Mouse (Mus musculus): ENCODE results near the gene Sae1. TPM values are rescaled to one million over a fixed set of nuclear protein-coding genes. Genes with fewer than 3 reads are reported as not detected.

The Sae1 gene
- total RNA-seq (2015), result 49.1 and 55.1 TPM in 2 replicates
- 267 and 278 TPM in 2 replicates for total RNA-seq (2017)

GRCm38 (mm10) chr7:16387160-16388041, at the start of gene Sae1:
Gene Sae1 (minus strand): TSS chr7:16387806.
- peak; percentile 98 for ATAC-seq (ENCODE audit: poor library complexity, severe bottlenecking)

GRCm38 (mm10) chr7:16435088-16435487, 47.5 kb upstream of the Sae1 start:
- no peak for ATAC-seq (ENCODE audit: poor library complexity, severe bottlenecking)

DNA sequence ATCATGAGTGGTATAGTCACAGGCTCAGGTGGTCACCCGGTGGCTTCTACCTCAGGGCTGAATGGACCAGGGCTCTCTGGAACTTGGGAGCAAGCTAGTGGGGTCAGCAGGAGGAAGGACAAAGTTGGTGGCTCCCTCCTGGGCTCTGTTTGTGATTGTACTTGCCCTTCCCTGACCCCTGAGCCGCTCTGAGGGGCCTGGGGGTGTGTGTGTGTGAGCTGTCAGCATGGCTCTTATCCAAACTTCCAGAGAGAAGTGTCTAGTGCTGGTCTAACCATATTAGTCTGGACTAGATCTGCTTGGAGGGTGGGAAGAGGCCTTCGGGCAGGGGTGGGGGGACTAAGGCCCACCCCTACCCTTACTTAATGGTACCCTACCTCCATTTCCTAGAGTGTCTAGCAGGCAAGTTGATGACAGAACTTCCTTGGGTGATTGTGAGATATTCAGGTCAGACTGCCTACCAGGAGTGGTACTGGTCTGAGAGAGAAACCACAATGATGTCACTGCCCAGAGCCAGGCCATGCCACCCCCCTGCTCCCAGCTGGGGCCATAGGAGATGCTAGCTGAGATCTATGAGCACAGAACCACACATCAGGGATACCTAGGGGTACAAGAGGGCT, 45.9 kb upstream of the Sae1 start:
- ATAC-seq (ENCODE audit: poor library complexity, severe bottlenecking), result no peak

DNA sequence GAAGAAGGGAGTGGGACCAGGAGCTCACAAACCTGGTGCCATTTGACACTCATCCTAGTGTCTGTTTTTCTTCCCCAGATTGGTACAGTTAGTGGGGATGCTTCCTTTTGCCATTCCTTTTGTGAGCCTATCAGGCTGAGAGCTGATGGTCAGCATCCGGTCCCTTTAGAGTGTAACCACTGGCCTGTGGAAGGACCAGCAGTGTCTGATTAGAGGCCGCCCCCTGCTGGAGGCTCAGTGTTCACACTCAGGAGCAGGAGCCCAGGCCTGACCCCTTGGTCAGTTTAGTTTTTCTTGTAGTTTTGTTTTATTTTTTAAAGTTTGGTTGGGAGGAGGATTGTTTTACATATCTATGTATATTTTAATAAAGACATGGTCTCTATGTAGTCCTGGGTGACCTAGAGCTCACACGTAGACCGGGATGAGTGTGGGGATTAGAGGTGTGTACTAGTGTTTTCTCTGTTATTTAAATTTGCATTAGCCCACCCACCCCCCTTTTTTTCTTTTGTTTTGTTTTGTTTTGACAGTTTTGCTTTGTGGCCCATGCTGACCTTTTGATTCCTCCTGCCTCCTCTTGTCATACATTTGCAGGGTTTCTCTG, 38.6 kb upstream of the Sae1 start:
- peak; percentile 98 for ATAC-seq (ENCODE audit: poor library complexity, severe bottlenecking)

- no peak for ATAC-seq (ENCODE audit: poor library complexity, severe bottlenecking)
Observed at GRCm38 (mm10) chr7:16425721-16426120, 38.1 kb upstream of the Sae1 start.

DNA sequence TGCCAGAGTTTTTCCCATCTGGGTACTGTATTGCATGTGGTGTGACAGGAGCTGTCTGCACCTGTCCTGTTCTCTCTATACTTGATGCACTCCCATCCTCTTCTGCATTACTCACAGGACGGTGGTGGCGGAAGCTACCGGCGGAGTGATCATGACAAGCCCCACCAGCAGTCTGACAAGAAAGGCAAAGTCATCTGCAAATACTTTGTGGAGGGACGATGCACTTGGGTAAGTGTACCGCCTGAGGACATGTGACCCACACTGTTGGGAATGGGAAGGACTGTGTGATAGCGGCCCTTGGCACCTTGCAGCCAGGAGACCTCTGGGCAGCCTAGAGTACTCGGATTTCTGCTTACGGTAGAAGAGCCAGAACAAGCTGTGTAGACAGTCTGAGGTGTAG, 36.1 kb upstream of the Sae1 start:
- no peak for ATAC-seq (ENCODE audit: poor library complexity, severe bottlenecking)

- ATAC-seq (ENCODE audit: poor library complexity, severe bottlenecking), result no peak
Observed at GRCm38 (mm10) chr7:16422222-16422856, 34.7 kb upstream of the Sae1 start.

DNA sequence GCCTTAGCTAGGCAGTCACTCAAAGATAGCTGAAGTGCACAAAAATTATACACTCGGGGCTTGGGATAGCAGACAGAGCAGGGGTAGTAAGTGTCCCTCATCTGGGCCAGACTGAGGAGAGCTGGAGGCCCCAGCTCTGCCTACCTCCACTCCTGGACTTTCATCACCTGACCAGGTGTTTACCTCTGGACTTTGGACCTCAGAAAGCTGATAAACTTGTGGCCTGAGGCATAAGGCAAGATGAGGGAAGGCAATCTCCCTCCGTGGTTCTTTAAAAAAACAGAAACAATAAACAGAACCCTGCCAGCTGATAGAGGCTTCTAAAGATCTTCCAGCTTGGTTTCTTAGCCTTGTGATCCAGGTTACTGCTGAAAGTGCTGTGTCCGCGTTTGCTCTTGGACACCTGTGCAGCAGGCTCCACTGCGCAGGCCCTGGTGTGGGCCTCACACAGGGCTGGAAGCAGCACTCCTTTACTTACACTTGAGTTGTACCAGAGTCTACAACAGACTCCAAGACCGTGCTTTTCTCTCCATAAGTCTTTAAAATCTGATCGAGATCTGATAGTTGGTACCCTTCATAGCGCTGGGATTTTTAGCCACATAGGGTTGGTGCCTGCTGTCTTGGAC, 33.0 kb upstream of the Sae1 start:
- no peak for ATAC-seq (ENCODE audit: poor library complexity, severe bottlenecking)

- ATAC-seq (ENCODE audit: poor library complexity, severe bottlenecking), result peak; percentile 56
Observed at GRCm38 (mm10) chr7:16418713-16419112, 31.1 kb upstream of the Sae1 start.

- ATAC-seq (ENCODE audit: poor library complexity, severe bottlenecking), result no peak
Observed at GRCm38 (mm10) chr7:16417141-16417771, 29.6 kb upstream of the Sae1 start.

- ATAC-seq (ENCODE audit: poor library complexity, severe bottlenecking), result no peak
Observed at GRCm38 (mm10) chr7:16415426-16415825, 27.8 kb upstream of the Sae1 start.

- ATAC-seq (ENCODE audit: poor library complexity, severe bottlenecking), result no peak
Observed at GRCm38 (mm10) chr7:16412930-16413329, 25.3 kb upstream of the Sae1 start.

DNA sequence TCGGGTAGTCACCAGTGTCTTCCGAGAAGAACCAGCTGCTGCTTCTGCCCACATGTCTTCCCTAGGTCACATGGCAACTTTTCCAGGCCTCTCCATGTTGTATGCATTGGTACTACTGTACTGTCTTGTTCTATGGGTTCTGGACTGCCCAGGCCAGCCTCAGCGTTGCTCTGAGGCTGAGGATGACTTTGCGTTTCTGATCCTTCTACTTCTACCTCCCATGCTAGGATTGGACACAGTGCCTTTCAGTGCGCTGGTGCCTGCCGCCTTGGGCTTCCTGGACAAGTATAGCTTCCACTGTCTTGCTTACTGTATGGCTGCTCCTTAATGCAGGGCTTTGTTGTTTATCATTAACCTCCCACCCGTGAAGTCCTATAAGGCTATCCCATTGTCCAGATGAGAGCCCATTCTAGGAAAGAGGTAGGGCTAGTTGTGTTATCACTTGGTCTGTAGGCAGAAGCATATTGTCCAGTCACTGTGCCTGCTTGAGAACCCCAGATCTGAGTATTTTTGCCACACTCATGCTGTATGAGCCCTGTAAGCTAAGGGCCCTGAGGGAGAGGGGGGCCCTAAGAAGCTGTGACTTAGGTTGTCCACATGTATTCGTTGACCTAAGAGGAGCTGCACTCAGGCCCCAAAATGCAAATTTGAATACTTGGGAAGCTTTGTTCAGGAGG, 24.8 kb upstream of the Sae1 start:
- peak; percentile 64 for ATAC-seq (ENCODE audit: poor library complexity, severe bottlenecking)

GRCm38 (mm10) chr7:16411100-16411499, 23.5 kb upstream of the Sae1 start:
- no peak for ATAC-seq (ENCODE audit: poor library complexity, severe bottlenecking)

DNA sequence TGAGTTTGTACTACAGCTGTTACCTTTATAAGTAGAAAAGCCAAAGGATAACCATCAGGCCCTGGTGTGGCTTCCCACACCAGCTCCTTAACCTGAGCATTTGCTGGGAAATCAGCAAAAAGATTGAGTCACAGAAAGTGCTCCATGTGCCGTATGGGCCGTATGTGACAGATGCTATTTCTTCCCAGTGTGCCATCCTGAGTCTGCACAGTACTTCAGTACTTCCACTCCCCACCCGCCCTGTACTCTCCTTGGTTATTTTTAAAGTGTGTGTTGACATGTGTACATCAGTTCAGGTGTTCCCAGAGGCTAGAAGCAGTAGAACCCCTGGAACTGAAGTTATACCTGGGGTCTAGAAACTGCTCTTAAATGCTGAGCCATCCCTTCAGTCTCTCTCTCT, 19.4 kb upstream of the Sae1 start:
- ATAC-seq (ENCODE audit: poor library complexity, severe bottlenecking), result no peak

DNA sequence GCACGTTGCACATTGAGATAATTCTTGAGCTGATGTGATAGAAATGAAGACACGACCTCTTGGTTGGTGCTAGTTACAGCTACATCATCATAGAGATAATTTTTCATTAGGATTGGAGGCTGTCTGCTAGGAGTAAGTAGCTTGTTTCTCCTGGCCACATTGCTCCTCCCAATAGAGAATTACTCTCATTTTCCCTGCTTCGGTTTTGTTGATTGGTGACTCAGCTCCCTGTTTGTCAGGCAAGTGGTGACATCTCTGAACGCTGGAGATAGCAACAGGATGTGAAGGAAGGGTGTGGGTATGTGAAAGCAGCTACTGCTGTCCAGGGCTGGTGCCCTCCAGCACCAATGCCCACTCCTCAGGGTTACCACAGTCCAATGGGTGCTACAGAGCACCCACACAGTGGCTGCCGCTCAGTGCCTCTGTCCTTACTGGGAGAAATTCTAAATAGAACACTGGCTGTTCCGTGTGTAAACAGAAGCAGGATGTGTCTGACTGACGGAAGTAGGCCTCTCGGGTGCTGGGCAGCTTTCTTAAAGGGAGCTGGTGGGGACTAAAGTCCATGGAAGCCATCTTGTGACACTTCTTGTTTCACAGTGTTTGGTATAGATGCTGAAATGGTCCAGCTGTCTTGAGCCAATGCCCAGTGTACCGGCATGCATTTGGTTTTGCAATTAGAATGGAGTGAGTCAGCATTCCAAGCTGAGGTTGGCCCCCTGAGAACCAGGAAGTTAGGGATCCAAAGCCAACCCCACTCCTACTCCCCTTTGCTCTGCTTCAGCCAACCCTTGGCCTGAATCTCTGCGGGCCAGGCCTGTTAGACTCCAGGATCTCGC, 18.1 kb upstream of the Sae1 start:
- ATAC-seq (ENCODE audit: poor library complexity, severe bottlenecking), result peak; percentile 74

DNA sequence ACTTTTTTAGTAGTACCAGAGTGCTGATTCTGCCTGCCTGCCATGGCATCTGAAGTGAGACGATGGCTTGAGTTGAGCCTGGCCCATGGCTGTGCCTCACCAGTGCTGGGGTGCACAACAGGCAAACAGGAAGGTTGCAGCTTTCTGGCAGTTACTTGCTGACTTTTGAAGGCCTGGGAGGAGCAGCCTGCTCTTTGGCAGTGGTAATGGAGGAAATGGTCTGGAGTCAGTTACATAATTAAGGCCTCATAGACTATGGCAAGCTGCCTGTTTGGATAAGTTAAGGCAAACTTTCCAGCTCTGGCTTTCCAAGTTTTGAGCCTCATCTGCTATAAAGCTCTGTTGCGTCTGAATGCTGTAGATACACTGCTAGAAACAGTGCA, 17.5 kb upstream of the Sae1 start:
- no peak for ATAC-seq (ENCODE audit: poor library complexity, severe bottlenecking)

DNA sequence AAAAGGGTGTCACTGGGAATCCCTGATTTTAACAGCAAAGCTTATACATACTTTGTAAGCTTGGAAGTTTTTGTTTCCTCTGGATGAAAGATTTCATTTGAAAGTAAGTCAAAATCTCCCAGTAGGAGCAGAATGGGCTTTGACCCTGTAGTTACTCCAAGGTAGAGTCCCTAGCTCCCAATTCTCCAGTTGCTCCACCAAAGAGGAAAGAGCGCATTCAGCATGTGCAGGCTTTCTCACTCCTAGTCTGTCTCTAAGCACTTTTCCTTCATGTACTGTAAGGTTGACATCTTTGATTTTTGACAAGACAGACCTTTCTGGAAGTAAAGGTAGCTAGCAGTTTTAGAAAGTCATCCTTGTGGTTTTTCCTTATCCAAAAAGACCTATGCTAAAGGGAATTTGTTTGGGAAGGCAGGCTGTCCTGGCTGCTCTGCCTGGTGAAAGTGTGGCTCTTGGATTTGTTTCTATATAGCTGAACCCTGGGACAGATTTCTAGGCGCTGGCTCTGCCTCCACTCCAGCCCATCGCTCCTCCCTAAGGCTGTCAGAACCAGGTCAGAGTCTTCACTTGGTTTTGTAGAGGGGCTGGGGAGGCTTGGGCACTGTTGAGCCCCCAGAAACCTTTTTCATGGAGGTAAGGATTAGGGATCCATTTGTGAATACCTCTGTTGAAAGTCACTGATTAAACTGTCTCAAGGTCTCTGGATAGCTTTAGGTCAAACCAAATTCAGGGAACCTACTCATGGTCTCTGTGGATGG, 16.9 kb upstream of the Sae1 start:
- ATAC-seq (ENCODE audit: poor library complexity, severe bottlenecking), result no peak
